Mouse (Mus musculus): ENCODE results near the gene Blzf1. TPM values are rescaled to one million over a fixed set of nuclear protein-coding genes. Genes with fewer than 3 reads are reported as not detected.

The Blzf1 gene
- polyA plus RNA-seq, 1 experiment = 1.1 TPM

DNA sequence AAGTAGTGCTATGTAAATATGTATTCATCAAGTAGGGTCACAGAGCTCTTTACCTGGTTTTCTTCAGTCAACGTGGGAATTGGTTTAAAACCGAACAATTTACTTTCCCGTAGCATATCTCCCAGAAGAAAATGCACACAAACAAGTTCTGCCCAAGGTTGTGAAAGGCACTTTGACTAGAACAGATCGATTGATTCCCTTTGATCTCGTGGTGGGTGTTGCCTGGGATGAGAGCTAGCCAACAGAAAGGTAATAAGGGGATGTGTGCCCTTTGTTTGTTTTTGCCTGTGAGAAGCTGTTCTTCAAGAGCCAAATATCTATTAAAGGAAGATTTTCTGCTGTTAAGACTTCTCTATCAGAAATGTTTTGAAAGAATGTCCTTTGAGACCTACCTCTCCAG lies 54.7 kb downstream of the Blzf1 start:
- no peak overlapping the region for H3K4me3 ChIP-seq (ENCODE audit: low read depth, low read length)
- H3K4me1 ChIP-seq (ENCODE audit: control insufficient read depth, insufficient read depth, insufficient read length, low read length) = peaks cover 8% of the 10 kb centered on the region; the same call in 1 of the 2 replicates
- H3K36me3 ChIP-seq (ENCODE audit: control insufficient read depth, insufficient read depth, low read length) = peaks cover 13% of the 10 kb centered on the region
- whole genome bisulfite sequencing = 29% methylated on average over 5 of the region's 5 CpGs
- TF ChIP-seq POLR2A (IDR thresholded peaks at IDR 0.05; ENCODE audit: low read depth, low read length) = no peak
- no peak for TF ChIP-seq CTCF (IDR thresholded peaks at IDR 0.05; ENCODE audit: extremely low read depth, insufficient read length, insufficient replicate concordance, low read depth, low read length)
- H3K27ac ChIP-seq (ENCODE audit: insufficient read depth, low read depth, low read length) = no peak overlapping the region
- H3K27me3 ChIP-seq (ENCODE audit: control insufficient read depth, insufficient read depth, low read length) = no peaks in the 10 kb centered on the region

- Histone ChIP-seq H3K27me3 (ENCODE audit: control insufficient read depth, insufficient read depth, low read length) (no peaks in the 10 kb centered on the region), H3K4me1 (ENCODE audit: control insufficient read depth, insufficient read depth, insufficient read length, low read length) (peaks cover 8% of the 10 kb centered on the region; the same call in 1 of the 2 replicates), H3K4me3 (ENCODE audit: low read depth, low read length) (no peak overlapping the region), H3K36me3 (ENCODE audit: control insufficient read depth, insufficient read depth, low read length) (0 out of 2 replicates have a peak, but pooled peaks cover 2% of the 10 kb centered on the region), H3K27ac (ENCODE audit: insufficient read depth, low read depth, low read length) (no peak overlapping the region)
- TF ChIP-seq POLR2A (IDR thresholded peaks at IDR 0.05; ENCODE audit: low read depth, low read length) (no peak), CTCF (IDR thresholded peaks at IDR 0.05; ENCODE audit: extremely low read depth, insufficient read length, insufficient replicate concordance, low read depth, low read length) (no peak)
- WGBS = 44% methylated on average over 1 of the region's 1 CpGs
Measured at GRCm38 (mm10) chr1:164251438-164251837, 55.9 kb downstream of the Blzf1 start.

DNA sequence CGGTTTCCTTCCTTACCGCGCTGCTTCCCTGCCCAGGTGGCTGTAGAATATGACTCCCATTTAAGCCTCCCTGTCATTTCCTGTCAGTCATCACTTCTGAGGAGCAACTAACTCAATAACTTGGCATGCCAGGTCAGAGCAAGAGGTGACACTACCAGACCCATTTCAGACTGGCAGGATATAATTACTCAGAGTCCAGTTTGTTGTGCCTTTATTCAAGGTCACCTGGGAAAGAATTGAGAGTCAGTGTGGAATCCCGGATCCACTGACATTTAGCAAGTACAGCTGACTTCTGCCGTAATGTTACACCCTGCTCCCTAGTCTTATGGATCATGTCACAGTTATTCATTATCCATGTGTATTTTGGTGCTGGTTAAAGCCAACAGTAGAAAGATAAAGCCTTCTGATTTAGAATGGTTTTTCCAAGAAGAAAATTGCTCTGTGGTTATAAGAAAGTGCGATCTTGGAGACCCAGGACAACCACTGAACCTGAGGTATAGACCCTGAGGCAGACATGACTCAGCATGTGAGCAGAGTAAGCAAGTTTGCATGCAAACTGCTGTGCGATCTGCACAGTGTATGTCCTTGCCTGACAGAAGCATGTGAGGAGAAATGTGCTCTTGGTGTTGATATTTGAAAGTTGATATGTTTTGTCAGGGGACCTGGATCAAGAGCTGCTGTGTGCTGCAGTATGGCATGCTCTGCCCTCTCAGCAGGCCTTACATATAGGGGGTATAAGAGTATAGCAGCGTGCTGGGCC lies 56.7 kb downstream of the Blzf1 start:
- Histone ChIP-seq H3K4me3 (ENCODE audit: low read depth, low read length) (peak overlapping the region; percentile 1; the same call in 1 of the 2 replicates), H3K36me3 (ENCODE audit: control insufficient read depth, insufficient read depth, low read length) (no peaks in the 10 kb centered on the region), H3K27me3 (ENCODE audit: control insufficient read depth, insufficient read depth, low read length) (no peaks in the 10 kb centered on the region), H3K27ac (ENCODE audit: insufficient read depth, low read depth, low read length) (0 out of 2 replicates have a peak overlapping the region, but pooled peaks have one; percentile 13), H3K4me1 (ENCODE audit: control insufficient read depth, insufficient read depth, insufficient read length, low read length) (peaks cover 8% of the 10 kb centered on the region; the same call in 1 of the 2 replicates)
- WGBS = 22% methylated on average over 8 of the region's 8 CpGs
- TF ChIP-seq CTCF (IDR thresholded peaks at IDR 0.05; ENCODE audit: extremely low read depth, insufficient read length, insufficient replicate concordance, low read depth, low read length) (no peak), POLR2A (IDR thresholded peaks at IDR 0.05; ENCODE audit: low read depth, low read length) (no peak)

DNA sequence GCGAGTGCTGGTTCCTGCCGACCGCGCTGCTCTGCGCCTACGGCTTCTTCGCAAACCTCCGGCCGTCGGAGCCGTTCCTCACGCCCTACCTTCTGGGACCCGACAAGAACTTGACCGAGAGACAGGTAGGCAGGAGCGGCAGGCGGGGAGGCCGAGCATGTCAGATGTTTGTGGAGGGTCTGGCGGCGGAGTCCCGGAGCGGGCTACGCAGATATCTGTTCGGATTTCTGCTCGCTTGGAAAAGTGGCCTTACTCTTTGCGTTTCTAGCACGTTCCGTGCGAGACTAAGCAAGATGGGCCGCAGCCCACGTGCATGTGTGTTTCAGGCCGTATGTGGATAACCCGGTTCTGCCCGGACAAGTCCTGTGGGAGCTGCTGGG lies 58.0 kb downstream of the Blzf1 start:
- peaks cover 8% of the 10 kb centered on the region; the same call in 1 of the 2 replicates for H3K4me1 ChIP-seq (ENCODE audit: control insufficient read depth, insufficient read depth, insufficient read length, low read length)
- no peaks in the 10 kb centered on the region for H3K27me3 ChIP-seq (ENCODE audit: control insufficient read depth, insufficient read depth, low read length)
- no peak for TF ChIP-seq CTCF (IDR thresholded peaks at IDR 0.05; ENCODE audit: extremely low read depth, insufficient read length, insufficient replicate concordance, low read depth, low read length)
- no peak for TF ChIP-seq POLR2A (IDR thresholded peaks at IDR 0.05; ENCODE audit: low read depth, low read length)
- no peaks in the 10 kb centered on the region for H3K36me3 ChIP-seq (ENCODE audit: control insufficient read depth, insufficient read depth, low read length)
- WGBS = under 1% methylated on average over 33 of the region's 33 CpGs
- H3K27ac ChIP-seq (ENCODE audit: insufficient read depth, low read depth, low read length) = peak overlapping the region; percentile 18; the same call in 1 of the 2 replicates
- peak overlapping the region; percentile 84 for H3K4me3 ChIP-seq (ENCODE audit: low read depth, low read length)

GRCm38 (mm10) chr1:164248465-164249331 lies 58.6 kb downstream of the Blzf1 start, which contains the start of gene Slc19a2:
TSS of gene Slc19a2 (plus strand) at chr1:164249046.
- Histone ChIP-seq H3K27me3 (ENCODE audit: control insufficient read depth, insufficient read depth, low read length) (no peaks in the 10 kb centered on the region), H3K4me1 (ENCODE audit: control insufficient read depth, insufficient read depth, insufficient read length, low read length) (peaks cover 8% of the 10 kb centered on the region; the same call in 1 of the 2 replicates), H3K27ac (ENCODE audit: insufficient read depth, low read depth, low read length) (peak within 1 kb of the TSS; percentile 95), H3K36me3 (ENCODE audit: control insufficient read depth, insufficient read depth, low read length) (no peaks in the 10 kb centered on the region), H3K4me3 (ENCODE audit: low read depth, low read length) (peak within 1 kb of the TSS; percentile 84)
- TF ChIP-seq CTCF (IDR thresholded peaks at IDR 0.05; ENCODE audit: extremely low read depth, insufficient read length, insufficient replicate concordance, low read depth, low read length) (no peak), POLR2A (IDR thresholded peaks at IDR 0.05; ENCODE audit: low read depth, low read length) (peak; percentile 73)
- under 1% methylated on average over 78 of the region's 79 CpGs for WGBS

DNA sequence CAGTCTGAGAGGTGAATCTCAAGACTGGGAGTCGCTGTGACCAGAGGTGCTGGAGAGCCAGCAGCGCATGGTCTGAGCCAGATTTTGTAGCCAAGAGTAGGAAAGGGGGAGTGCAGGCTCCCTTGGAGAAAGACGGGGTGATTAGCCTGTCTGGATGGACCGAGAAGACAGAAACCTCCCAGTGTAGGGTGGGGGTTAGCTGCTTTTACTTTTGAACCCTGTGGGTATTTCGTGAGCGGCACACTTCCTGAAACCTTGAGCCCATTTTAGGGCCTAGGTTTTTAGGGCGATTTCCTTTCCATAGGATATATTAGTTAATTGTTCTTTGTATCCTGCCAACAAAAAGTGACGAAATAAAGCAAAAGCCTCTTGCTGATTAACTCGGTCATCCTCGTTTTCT lies 59.3 kb downstream of the Blzf1 start:
- peaks cover 8% of the 10 kb centered on the region; the same call in 1 of the 2 replicates for H3K4me1 ChIP-seq (ENCODE audit: control insufficient read depth, insufficient read depth, insufficient read length, low read length)
- 8% methylated on average over 10 of the region's 10 CpGs for WGBS
- TF ChIP-seq POLR2A (IDR thresholded peaks at IDR 0.05; ENCODE audit: low read depth, low read length) (no peak), CTCF (IDR thresholded peaks at IDR 0.05; ENCODE audit: extremely low read depth, insufficient read length, insufficient replicate concordance, low read depth, low read length) (no peak)
- peak overlapping the region; percentile 44 for H3K4me3 ChIP-seq (ENCODE audit: low read depth, low read length)
- H3K27me3 ChIP-seq (ENCODE audit: control insufficient read depth, insufficient read depth, low read length) = no peaks in the 10 kb centered on the region
- no peaks in the 10 kb centered on the region for H3K36me3 ChIP-seq (ENCODE audit: control insufficient read depth, insufficient read depth, low read length)
- peak overlapping the region; percentile 95 for H3K27ac ChIP-seq (ENCODE audit: insufficient read depth, low read depth, low read length)
